Mouse (Mus musculus) erythroblast, embryonic 14.5 days (primary cell): Measurements from ENCODE around the gene Ralb.

Experiments used
- GATA1 ChIP-seq: IDR thresholded peaks from 2 replicates; pipeline ENCODE4 v1.6.1; 2012; ENCODE audit warnings: low read length, inconsistent platforms, mixed read lengths
- TAL1 ChIP-seq: IDR thresholded peaks from 3 replicates; pipeline ENCODE4 v1.6.1; 2012; ENCODE audit warnings: low read length, inconsistent platforms, mixed read lengths

DNA sequence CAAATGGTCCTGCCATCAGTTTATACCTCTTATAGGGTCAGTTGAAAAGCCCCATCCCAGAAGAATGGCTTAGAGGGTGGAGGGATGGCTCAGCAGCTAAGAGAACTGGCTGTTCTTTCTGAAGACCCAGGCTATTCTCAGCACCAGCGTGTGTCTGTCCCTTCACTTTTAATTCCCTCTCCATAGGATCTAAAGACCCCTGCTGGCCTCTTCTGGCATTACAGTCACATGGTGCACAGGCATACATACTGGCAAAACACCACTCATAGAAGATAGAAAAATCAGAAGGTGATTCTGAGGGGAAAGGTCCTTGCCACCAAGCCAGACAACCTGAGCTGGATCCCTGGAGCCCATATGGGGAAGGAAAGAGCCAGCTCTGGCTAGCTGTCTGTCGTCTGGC, 41.2 kb downstream of the Ralb start:
- no peak for TF ChIP-seq TAL1
- no peak for TF ChIP-seq GATA1
